Mouse (Mus musculus): Measurements from ENCODE around the gene Pde1c. TPM values are rescaled to one million over a fixed set of nuclear protein-coding genes. Genes with fewer than 3 reads are reported as not detected.

Pde1c gene
- polyA plus RNA-seq, 1 experiment from 2014 or later: 0.67 TPM

- Histone ChIP-seq H3K27ac (no peak overlapping the region), H3K4me2 (no peak overlapping the region), H3K4me1 (no peaks in the 10 kb centered on the region), H3K36me3 (no peaks in the 10 kb centered on the region), H3K4me3 (no peak overlapping the region), H3K9ac (no peak overlapping the region), H3K27me3 (replicated peaks) (no peaks in the 10 kb centered on the region), H3K9me3 (replicated peaks) (no peaks in the 10 kb centered on the region)
- 67% methylated on average over 2 of the region's 2 CpGs for WGBS (ENCODE audit: insufficient replicate concordance)
- ATAC-seq: no peak
These were observed 396.7 kb downstream of the Pde1c start for GRCm38 (mm10) chr6:56172172-56172571.

GRCm38 (mm10) chr6:56168736-56169135, 400.2 kb downstream of the Pde1c start:
- Histone ChIP-seq H3K4me3 (no peak overlapping the region), H3K36me3 (no peaks in the 10 kb centered on the region), H3K4me2 (no peak overlapping the region), H3K9ac (no peak overlapping the region), H3K27me3 (replicated peaks) (no peaks in the 10 kb centered on the region), H3K4me1 (no peaks in the 10 kb centered on the region), H3K27ac (no peak overlapping the region), H3K9me3 (replicated peaks) (no peaks in the 10 kb centered on the region)
- ATAC-seq: no peak
- WGBS (ENCODE audit: insufficient replicate concordance): 58% methylated on average over 2 of the region's 2 CpGs

- Histone ChIP-seq H3K4me2 (no peak overlapping the region), H3K27ac (no peak overlapping the region), H3K4me1 (no peaks in the 10 kb centered on the region), H3K9ac (no peak overlapping the region), H3K27me3 (replicated peaks) (no peaks in the 10 kb centered on the region), H3K4me3 (no peak overlapping the region), H3K36me3 (no peaks in the 10 kb centered on the region), H3K9me3 (replicated peaks) (no peaks in the 10 kb centered on the region)
- WGBS (ENCODE audit: insufficient replicate concordance): 15% methylated on average over 1 of the region's 1 CpGs
- no peak for ATAC-seq
These were observed 410.7 kb downstream of the Pde1c start for GRCm38 (mm10) chr6:56158217-56158616.

- Histone ChIP-seq H3K9ac (no peak overlapping the region), H3K9me3 (replicated peaks) (no peaks in the 10 kb centered on the region), H3K4me1 (no peaks in the 10 kb centered on the region), H3K4me2 (no peak overlapping the region), H3K4me3 (no peak overlapping the region), H3K27me3 (replicated peaks) (no peaks in the 10 kb centered on the region), H3K36me3 (no peaks in the 10 kb centered on the region), H3K27ac (no peak overlapping the region)
- no peak for ATAC-seq
- 83% methylated on average over 3 of the region's 3 CpGs for WGBS (ENCODE audit: insufficient replicate concordance)
These were observed 412.1 kb downstream of the Pde1c start for GRCm38 (mm10) chr6:56156836-56157235.

- Histone ChIP-seq H3K36me3 (no peaks in the 10 kb centered on the region), H3K27me3 (replicated peaks) (no peaks in the 10 kb centered on the region), H3K9me3 (replicated peaks) (no peaks in the 10 kb centered on the region), H3K9ac (no peak overlapping the region), H3K4me2 (no peak overlapping the region), H3K4me1 (no peaks in the 10 kb centered on the region), H3K4me3 (no peak overlapping the region), H3K27ac (no peak overlapping the region)
- no peak for ATAC-seq
- 60% methylated on average over 3 of the region's 3 CpGs for WGBS (ENCODE audit: insufficient replicate concordance)
These were observed 438.3 kb downstream of the Pde1c start for GRCm38 (mm10) chr6:56130493-56131159.

GRCm38 (mm10) chr6:56099520-56100101, 469.3 kb downstream of the Pde1c start:
- no peaks in the 10 kb centered on the region for H3K9me3 ChIP-seq (replicated peaks)
- H3K9ac ChIP-seq: no peak overlapping the region
- no peaks in the 10 kb centered on the region for H3K36me3 ChIP-seq
- 74% methylated on average over 2 of the region's 2 CpGs for WGBS (ENCODE audit: insufficient replicate concordance)
- H3K4me1 ChIP-seq: no peaks in the 10 kb centered on the region
- no peaks in the 10 kb centered on the region for H3K27me3 ChIP-seq (replicated peaks)
- H3K4me2 ChIP-seq: no peak overlapping the region
- no peak overlapping the region for H3K27ac ChIP-seq
- no peak for ATAC-seq
- H3K4me3 ChIP-seq: no peak overlapping the region

- no peaks in the 10 kb centered on the region for H3K4me1 ChIP-seq
- 58% methylated on average over 5 of the region's 5 CpGs for WGBS (ENCODE audit: insufficient replicate concordance)
- H3K9ac ChIP-seq: no peak overlapping the region
- H3K9me3 ChIP-seq (replicated peaks): no peaks in the 10 kb centered on the region
- no peak for ATAC-seq
- H3K4me3 ChIP-seq: no peak overlapping the region
- no peak overlapping the region for H3K4me2 ChIP-seq
- H3K27me3 ChIP-seq (replicated peaks): no peaks in the 10 kb centered on the region
- no peaks in the 10 kb centered on the region for H3K36me3 ChIP-seq
- H3K27ac ChIP-seq: no peak overlapping the region
These were observed 470.5 kb downstream of the Pde1c start for GRCm38 (mm10) chr6:56098427-56098826.

GRCm38 (mm10) chr6:56076378-56076805, 492.5 kb downstream of the Pde1c start:
- Histone ChIP-seq H3K4me3 (no peak overlapping the region), H3K27me3 (replicated peaks) (no peaks in the 10 kb centered on the region), H3K9me3 (replicated peaks) (no peaks in the 10 kb centered on the region), H3K4me2 (no peak overlapping the region), H3K4me1 (no peaks in the 10 kb centered on the region), H3K36me3 (no peaks in the 10 kb centered on the region), H3K27ac (no peak overlapping the region), H3K9ac (no peak overlapping the region)
- ATAC-seq: no peak
- WGBS (ENCODE audit: insufficient replicate concordance): 55% methylated on average over 4 of the region's 4 CpGs

- Histone ChIP-seq H3K27me3 (replicated peaks) (no peaks in the 10 kb centered on the region), H3K36me3 (no peaks in the 10 kb centered on the region), H3K27ac (no peak overlapping the region), H3K4me2 (no peak overlapping the region), H3K9ac (no peak overlapping the region), H3K9me3 (replicated peaks) (no peaks in the 10 kb centered on the region), H3K4me1 (no peaks in the 10 kb centered on the region), H3K4me3 (no peak overlapping the region)
- ATAC-seq: no peak
These were observed 500.4 kb downstream of the Pde1c start for GRCm38 (mm10) chr6:56068516-56068915.

- ATAC-seq: no peak
- Histone ChIP-seq H3K9ac (no peak overlapping the region), H3K27ac (no peak overlapping the region), H3K4me2 (no peak overlapping the region), H3K27me3 (replicated peaks) (no peaks in the 10 kb centered on the region), H3K4me1 (no peaks in the 10 kb centered on the region), H3K36me3 (no peaks in the 10 kb centered on the region), H3K9me3 (replicated peaks) (no peaks in the 10 kb centered on the region), H3K4me3 (no peak overlapping the region)
- 27% methylated on average over 5 of the region's 5 CpGs for WGBS (ENCODE audit: insufficient replicate concordance)
These were observed 502.1 kb downstream of the Pde1c start for GRCm38 (mm10) chr6:56066632-56067282.

- Histone ChIP-seq H3K27ac (no peak overlapping the region), H3K27me3 (replicated peaks) (no peaks in the 10 kb centered on the region), H3K4me3 (no peak overlapping the region), H3K36me3 (no peaks in the 10 kb centered on the region), H3K4me2 (no peak overlapping the region), H3K4me1 (no peaks in the 10 kb centered on the region), H3K9ac (no peak overlapping the region), H3K9me3 (replicated peaks) (no peaks in the 10 kb centered on the region)
- no peak for ATAC-seq
These were observed 505.2 kb downstream of the Pde1c start for GRCm38 (mm10) chr6:56063736-56064135.

GRCm38 (mm10) chr6:56049104-56049503, 519.8 kb downstream of the Pde1c start:
- ATAC-seq: no peak
- Histone ChIP-seq H3K9ac (no peak overlapping the region), H3K4me3 (no peak overlapping the region), H3K36me3 (no peaks in the 10 kb centered on the region), H3K4me1 (no peaks in the 10 kb centered on the region), H3K27me3 (replicated peaks) (no peaks in the 10 kb centered on the region), H3K27ac (no peak overlapping the region), H3K4me2 (no peak overlapping the region), H3K9me3 (replicated peaks) (no peaks in the 10 kb centered on the region)
- WGBS (ENCODE audit: insufficient replicate concordance): 24% methylated on average over 4 of the region's 4 CpGs

All from liver, embryonic 12.5 days (tissue).